Mouse (Mus musculus) spleen, adult 2 months (tissue): ENCODE measurements at regions not wholly inside any gene's neighbourhood (a gene's known extent, or its start where the extent isn't known, plus 50 kb on each side); places are given as distances from the start of the nearest gene placed in this dataset.

Source experiments
- DNase-seq, 2 experiments: peaks; one replicate each; pipeline versions ENCODE4 v3.0.0 to v3.0.0-alpha.2; 2012 to 2021; ENCODE audit warnings: low spot score in 2 of 2, low read depth in 1 of 2
- H3K27ac ChIP-seq: fragments of 200-500 bp; 2 replicates; pipeline ENCODE4 v1.5.1; 2012; ENCODE audit warnings: low read length, inconsistent platforms; ENCODE audit not compliant: insufficient read depth
- H3K27me3 ChIP-seq: fragments of 200-500 bp; 2 replicates; pipeline ENCODE4 v1.6.1; 2012; ENCODE audit warnings: mild to moderate bottlenecking, moderate library complexity, low read length, inconsistent platforms; ENCODE audit not compliant: control insufficient read depth, insufficient read depth
- H3K36me3 ChIP-seq: fragments of 200-500 bp; 2 replicates; pipeline ENCODE4 v1.6.1; 2012; ENCODE audit warnings: mild to moderate bottlenecking, low read length, inconsistent platforms; ENCODE audit not compliant: control insufficient read depth, insufficient read depth
- H3K4me1 ChIP-seq: fragments of 200-500 bp; 2 replicates; pipeline ENCODE4 v1.6.1; 2011; ENCODE audit warnings: inconsistent platforms; ENCODE audit not compliant: control insufficient read depth, insufficient read depth, insufficient read length
- H3K4me3 ChIP-seq: fragments of 200-500 bp; 2 replicates; pipeline ENCODE4 v1.5.1; 2011; ENCODE audit warnings: mild to moderate bottlenecking, inconsistent platforms; ENCODE audit not compliant: insufficient read depth, insufficient read length; ENCODE audit errors: extremely low read depth
- CTCF ChIP-seq: fragments of 200-500 bp; IDR thresholded peaks from 2 replicates; pipeline ENCODE4 v1.5.1; 2011; ENCODE audit warnings: mild to moderate bottlenecking, inconsistent platforms; ENCODE audit not compliant: insufficient read depth, insufficient read length, insufficient replicate concordance; ENCODE audit errors: extremely low read depth
- POLR2A ChIP-seq: fragments of 200-500 bp; IDR thresholded peaks from 2 replicates; pipeline ENCODE4 v1.6.1; 2011; ENCODE audit warnings: low read depth, low read length, inconsistent platforms
- WGBS: fragments of 180-500 bp; shearing (Covaris S2); methylation state at CpG from one replicate; pipeline ENCODE4 v1.1.7; 2018; 5-methylcytosine and 5-hydroxymethylcytosine counted together

DNA sequence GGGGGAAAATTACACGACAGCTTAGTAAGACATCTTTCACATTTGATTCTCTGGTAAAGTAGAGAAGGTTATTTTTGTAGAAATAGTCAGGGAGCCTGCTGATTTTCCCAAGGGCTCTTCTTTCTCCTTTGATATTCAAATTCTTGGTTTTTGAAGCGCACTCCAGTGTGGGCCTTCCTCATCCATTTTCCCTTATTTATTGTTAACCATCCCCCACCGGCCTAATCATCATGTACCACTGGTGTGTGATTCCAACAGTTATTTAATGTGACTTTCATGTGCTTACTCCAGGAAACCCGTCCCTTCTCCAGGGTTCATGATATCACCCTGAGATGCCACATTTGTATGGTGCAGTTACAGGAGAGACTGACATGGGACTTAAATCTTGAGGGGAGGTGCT is 114.0 kb upstream of the Epha4 start:
- no peaks in the 10 kb centered on the region for H3K36me3 ChIP-seq
- no peak for TF ChIP-seq POLR2A
- no peak overlapping the region for H3K27ac ChIP-seq
- no peaks in the 10 kb centered on the region for H3K4me1 ChIP-seq
- DNase-seq: no peak
- H3K4me3 ChIP-seq: no peak overlapping the region
- WGBS: 75% methylated on average over 4 of the region's 4 CpGs
- no peaks in the 10 kb centered on the region for H3K27me3 ChIP-seq

DNA sequence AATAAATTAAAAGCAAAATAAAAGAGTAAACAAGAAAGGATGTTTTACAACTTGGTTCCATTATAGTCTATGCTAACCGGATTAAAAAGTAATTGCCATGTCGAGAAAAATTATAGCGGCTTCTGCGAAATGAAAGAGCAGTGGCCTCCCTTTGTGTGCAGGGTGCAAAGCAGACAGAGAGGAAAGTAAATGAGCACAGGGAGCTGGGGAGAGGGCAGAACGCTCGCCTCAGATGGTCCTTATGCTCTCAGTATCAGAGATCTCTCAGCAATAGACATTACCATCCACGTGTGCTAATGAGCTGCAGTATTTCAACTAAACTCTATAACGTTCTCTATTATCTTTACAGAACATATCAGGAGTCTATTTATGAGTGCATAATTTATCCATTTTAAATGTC is 102.6 kb upstream of the Epha4 start:
- Histone ChIP-seq H3K27ac (no peak overlapping the region), H3K27me3 (no peaks in the 10 kb centered on the region), H3K4me1 (no peaks in the 10 kb centered on the region), H3K36me3 (no peaks in the 10 kb centered on the region), H3K4me3 (no peak overlapping the region)
- 88% methylated on average over 8 of the region's 8 CpGs for WGBS
- no peak for DNase-seq
- TF ChIP-seq POLR2A (no peak), CTCF (no peak)

- 77% methylated on average over 5 of the region's 5 CpGs for WGBS
- TF ChIP-seq CTCF (no peak), POLR2A (no peak)
- Histone ChIP-seq H3K4me3 (no peak overlapping the region), H3K4me1 (no peaks in the 10 kb centered on the region), H3K27me3 (no peaks in the 10 kb centered on the region), H3K27ac (no peak overlapping the region), H3K36me3 (no peaks in the 10 kb centered on the region)
- no peak for DNase-seq
Observed at GRCm38 (mm10) chr1:77600509-77600908, 85.6 kb upstream of the Epha4 start.

- Histone ChIP-seq H3K4me3 (no peak overlapping the region), H3K4me1 (no peaks in the 10 kb centered on the region), H3K27ac (no peak overlapping the region), H3K36me3 (no peaks in the 10 kb centered on the region), H3K27me3 (no peaks in the 10 kb centered on the region)
- TF ChIP-seq CTCF: no peak
- TF ChIP-seq POLR2A: no peak
- 91% methylated on average over 4 of the region's 4 CpGs for WGBS
- DNase-seq: no peak
Observed at GRCm38 (mm10) chr1:77592649-77593048, 77.8 kb upstream of the Epha4 start.

DNA sequence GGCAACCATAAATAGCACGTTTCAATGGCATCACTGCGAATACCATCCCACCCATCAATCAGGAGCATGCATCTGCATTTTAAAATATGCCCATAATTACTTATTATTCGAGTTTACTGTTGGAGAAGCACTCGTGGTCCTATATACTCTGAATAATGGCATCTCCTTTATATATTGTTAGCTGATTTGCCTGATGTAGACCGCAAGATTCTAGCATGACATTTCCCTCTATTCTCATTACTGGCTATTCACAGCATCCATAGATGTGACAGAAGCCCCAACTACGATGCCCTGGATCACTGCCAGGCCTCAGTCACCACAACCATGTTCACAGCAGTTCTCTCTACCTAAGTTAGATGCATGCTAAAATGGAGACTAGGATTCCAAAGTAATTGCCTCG is 77.4 kb upstream of the Epha4 start:
- no peak overlapping the region for H3K27ac ChIP-seq
- WGBS: 76% methylated on average over 7 of the region's 7 CpGs
- DNase-seq: no peak
- H3K4me3 ChIP-seq: no peak overlapping the region
- no peaks in the 10 kb centered on the region for H3K4me1 ChIP-seq
- H3K36me3 ChIP-seq: no peaks in the 10 kb centered on the region
- H3K27me3 ChIP-seq: no peaks in the 10 kb centered on the region
- TF ChIP-seq CTCF: no peak
- no peak for TF ChIP-seq POLR2A

- H3K4me1 ChIP-seq: no peaks in the 10 kb centered on the region
- WGBS: 88% methylated on average over 3 of the region's 3 CpGs
- DNase-seq: no peak
- no peaks in the 10 kb centered on the region for H3K27me3 ChIP-seq
- H3K27ac ChIP-seq: no peak overlapping the region
- H3K36me3 ChIP-seq: no peaks in the 10 kb centered on the region
- H3K4me3 ChIP-seq: no peak overlapping the region
- no peak for TF ChIP-seq CTCF
Observed at GRCm38 (mm10) chr1:77589423-77589822, 74.5 kb upstream of the Epha4 start.

- Histone ChIP-seq H3K27ac (no peak overlapping the region), H3K36me3 (no peaks in the 10 kb centered on the region), H3K4me3 (no peak overlapping the region), H3K4me1 (no peaks in the 10 kb centered on the region), H3K27me3 (no peaks in the 10 kb centered on the region)
- 86% methylated on average over 3 of the region's 3 CpGs for WGBS
- no peak for DNase-seq
- TF ChIP-seq CTCF: no peak
Observed at GRCm38 (mm10) chr1:77585520-77585919, 70.6 kb upstream of the Epha4 start.
